Mouse (Mus musculus) liver, postnatal 0 days (tissue): ENCODE results near the gene Entr1.

Experiments
- CTCF ChIP-seq: sonication (generic); IDR thresholded peaks from 2 replicates; pipeline ENCODE4 v1.5.1; 2016; ENCODE audit warnings: antibody characterized with exemption, low read depth
- EP300 ChIP-seq: IDR thresholded peaks from 2 replicates; pipeline ENCODE4 v1.6.1; 2016; ENCODE audit warnings: antibody characterized with exemption, low read depth, mild to moderate bottlenecking

GRCm38 (mm10) chr2:26402265-26402664 is 13.1 kb upstream of the Entr1 start:
- TF ChIP-seq CTCF, result no peak
- no peak for TF ChIP-seq EP300
